Mouse (Mus musculus) hindbrain, embryonic 15.5 days (tissue): ENCODE measurements at regions not wholly inside any gene's neighbourhood (a gene's known extent, or its start where the extent isn't known, plus 50 kb on each side); places are given as distances from the start of the nearest gene placed in this dataset.

ENCODE experiments used
- ATAC-seq: fragments of 200-750 bp; cut with Nextera tagmentation; 2 replicates; pipeline ENCODE4 v1.8.0; 2017; ENCODE audit warnings: low read depth, moderate number of reproducible peaks, moderate TSS enrichment; ENCODE audit not compliant: low FRiP score
- H3K27ac ChIP-seq: fragments of 300-500 bp; sonication (generic); replicated peaks from 2 replicates; pipeline ENCODE4 v1.5.1; 2015; ENCODE audit warnings: mild to moderate bottlenecking, inconsistent platforms
- H3K27me3 ChIP-seq: fragments of 300-500 bp; sonication (generic); 2 replicates; pipeline ENCODE4 v1.6.1; 2015; ENCODE audit warnings: control low read depth, inconsistent platforms
- H3K36me3 ChIP-seq: fragments of 300-500 bp; sonication (generic); 2 replicates; pipeline ENCODE4 v1.6.1; 2015; ENCODE audit warnings: control low read depth, inconsistent platforms
- H3K4me1 ChIP-seq: fragments of 300-500 bp; sonication (generic); replicated peaks from 2 replicates; pipeline ENCODE4 v1.6.1; 2015; ENCODE audit warnings: control low read depth, inconsistent platforms
- H3K4me2 ChIP-seq: fragments of 300-500 bp; sonication (generic); 2 replicates; pipeline ENCODE4 v1.6.1; 2015; ENCODE audit warnings: moderate library complexity, mild to moderate bottlenecking, inconsistent platforms
- H3K4me3 ChIP-seq: fragments of 300-500 bp; sonication (generic); 2 replicates; pipeline ENCODE4 v1.5.1; 2015; ENCODE audit warnings: mild to moderate bottlenecking, inconsistent platforms
- H3K9ac ChIP-seq: fragments of 300-500 bp; sonication (generic); 2 replicates; pipeline ENCODE4 v1.6.1; 2015; ENCODE audit warnings: inconsistent platforms
- H3K9me3 ChIP-seq: fragments of 300-500 bp; sonication (generic); 2 replicates; pipeline ENCODE4 v1.6.1; 2016; ENCODE audit warnings: control low read depth, inconsistent platforms
- WGBS: fragments of 180-500 bp; shearing (Covaris S2); methylation state at CpG from one replicate; pipeline ENCODE4 v1.1.7; 2015; 5-methylcytosine and 5-hydroxymethylcytosine counted together

DNA sequence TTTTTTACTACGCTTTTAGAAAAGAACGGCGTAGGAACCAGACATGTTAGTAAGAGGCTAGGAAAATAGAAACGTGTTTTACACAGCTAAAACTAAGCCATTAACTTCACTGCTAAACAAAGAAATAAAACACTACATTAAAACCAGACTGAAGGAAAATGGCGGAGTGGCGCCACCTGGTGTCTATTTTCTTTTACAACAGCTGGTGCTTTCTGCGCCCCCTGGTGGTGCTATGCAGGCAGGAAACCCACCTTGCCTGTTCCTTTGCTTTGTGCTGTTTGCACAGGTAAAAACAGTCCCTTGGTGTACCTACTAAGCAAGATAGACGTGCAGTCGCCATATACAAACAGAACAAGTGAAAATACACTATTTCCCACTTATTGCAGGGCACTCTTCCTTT lies 282.9 kb upstream of the Npvf start:
- no peaks in the 10 kb centered on the region for H3K9me3 ChIP-seq
- WGBS = 32% methylated on average over 9 of the region's 9 CpGs

DNA sequence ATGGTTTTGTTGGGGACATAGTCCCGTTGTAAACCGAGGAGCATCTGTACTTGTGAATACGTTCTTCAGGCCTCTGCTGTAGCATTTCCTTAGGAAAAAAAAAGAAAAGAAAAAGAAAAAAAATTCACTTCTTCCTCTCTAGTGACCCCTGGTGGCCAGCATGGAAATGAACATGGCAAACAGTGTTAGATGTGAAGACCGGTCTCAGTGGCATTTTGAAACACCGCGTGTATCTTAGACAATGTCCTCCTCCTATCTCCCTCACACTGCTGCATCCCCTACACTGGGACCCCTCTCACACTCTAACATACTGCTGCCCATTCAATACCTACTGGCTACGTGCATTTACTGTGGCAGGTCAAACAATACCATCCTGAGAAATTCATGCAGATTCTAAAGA lies 284.6 kb upstream of the Npvf start:
- ATAC-seq = peak; percentile 72; the same call in 1 of the 2 replicates

More for the DNA sequence above, 282.9 kb upstream of the Npvf start:
- H3K36me3 ChIP-seq = no peaks in the 10 kb centered on the region
- no peak overlapping the region for H3K9ac ChIP-seq
- peaks cover 27% of the 10 kb centered on the region for H3K4me1 ChIP-seq
- H3K27me3 ChIP-seq = no peaks in the 10 kb centered on the region
- no peak overlapping the region for H3K4me2 ChIP-seq
- no peak overlapping the region for H3K4me3 ChIP-seq
- H3K27ac ChIP-seq = no peak overlapping the region
- no peak for ATAC-seq

DNA sequence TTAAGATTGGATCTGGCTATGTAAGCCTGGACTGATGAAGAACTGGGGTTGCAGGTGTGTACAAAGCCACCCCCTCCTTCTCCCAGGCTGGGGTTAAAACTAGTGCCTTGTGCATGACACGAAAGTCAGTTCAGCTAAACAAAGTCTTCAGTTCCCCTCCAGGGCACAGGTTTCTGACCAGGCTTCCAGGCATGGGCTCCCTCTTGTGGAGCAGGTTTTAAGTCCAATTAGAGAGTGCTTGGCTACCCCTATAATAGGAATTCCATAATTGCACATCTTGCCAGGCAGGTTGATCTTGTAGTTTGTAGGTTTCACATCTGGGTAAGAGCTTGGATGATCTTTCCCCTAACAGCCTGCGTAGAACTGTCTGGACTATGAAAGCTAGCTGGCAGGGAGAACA lies 285.2 kb upstream of the Npvf start:
- ATAC-seq = 0 out of 2 replicates have a peak, but pooled peaks have one; percentile 30
- WGBS = 62% methylated on average over 2 of the region's 2 CpGs
- Histone ChIP-seq H3K27ac (no peak overlapping the region), H3K27me3 (no peaks in the 10 kb centered on the region), H3K9ac (no peak overlapping the region), H3K4me2 (no peak overlapping the region), H3K9me3 (no peaks in the 10 kb centered on the region), H3K36me3 (no peaks in the 10 kb centered on the region), H3K4me1 (peaks cover 17% of the 10 kb centered on the region), H3K4me3 (no peak overlapping the region)

More for the DNA sequence above, 284.6 kb upstream of the Npvf start:
- H3K36me3 ChIP-seq = no peaks in the 10 kb centered on the region
- H3K27ac ChIP-seq = no peak overlapping the region
- no peak overlapping the region for H3K9ac ChIP-seq
- H3K4me3 ChIP-seq = no peak overlapping the region
- no peaks in the 10 kb centered on the region for H3K9me3 ChIP-seq
- H3K27me3 ChIP-seq = no peaks in the 10 kb centered on the region
- WGBS = 23% methylated on average over 7 of the region's 7 CpGs
- H3K4me1 ChIP-seq = peaks cover 23% of the 10 kb centered on the region
- H3K4me2 ChIP-seq = no peak overlapping the region

DNA sequence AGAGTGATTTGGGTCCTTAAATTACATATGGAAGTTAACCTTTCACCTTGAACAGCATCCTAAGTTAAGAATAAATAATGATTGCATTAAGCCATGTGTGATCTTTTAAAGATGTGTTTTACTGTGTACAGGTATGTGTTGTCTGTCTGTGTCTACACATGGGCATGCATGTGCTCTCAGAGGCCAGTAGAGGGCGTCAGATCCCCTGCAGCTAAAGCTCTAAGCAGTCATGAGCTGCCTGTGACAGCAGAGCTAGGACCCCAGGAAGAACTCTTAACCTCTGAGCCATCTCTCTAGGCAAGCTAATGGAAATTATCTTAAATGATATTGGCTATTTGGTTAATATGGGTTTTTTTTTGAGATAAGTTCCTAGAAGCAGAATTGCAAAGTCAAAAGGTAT lies 285.9 kb upstream of the Npvf start:
- no peak overlapping the region for H3K9ac ChIP-seq
- H3K4me3 ChIP-seq = no peak overlapping the region
- ATAC-seq = no peak
- no peak overlapping the region for H3K4me2 ChIP-seq
- no peaks in the 10 kb centered on the region for H3K9me3 ChIP-seq
- H3K4me1 ChIP-seq = peaks cover 12% of the 10 kb centered on the region
- no peaks in the 10 kb centered on the region for H3K36me3 ChIP-seq
- H3K27me3 ChIP-seq = no peaks in the 10 kb centered on the region
- 27% methylated on average over 1 of the region's 1 CpGs for WGBS
- no peak overlapping the region for H3K27ac ChIP-seq

DNA sequence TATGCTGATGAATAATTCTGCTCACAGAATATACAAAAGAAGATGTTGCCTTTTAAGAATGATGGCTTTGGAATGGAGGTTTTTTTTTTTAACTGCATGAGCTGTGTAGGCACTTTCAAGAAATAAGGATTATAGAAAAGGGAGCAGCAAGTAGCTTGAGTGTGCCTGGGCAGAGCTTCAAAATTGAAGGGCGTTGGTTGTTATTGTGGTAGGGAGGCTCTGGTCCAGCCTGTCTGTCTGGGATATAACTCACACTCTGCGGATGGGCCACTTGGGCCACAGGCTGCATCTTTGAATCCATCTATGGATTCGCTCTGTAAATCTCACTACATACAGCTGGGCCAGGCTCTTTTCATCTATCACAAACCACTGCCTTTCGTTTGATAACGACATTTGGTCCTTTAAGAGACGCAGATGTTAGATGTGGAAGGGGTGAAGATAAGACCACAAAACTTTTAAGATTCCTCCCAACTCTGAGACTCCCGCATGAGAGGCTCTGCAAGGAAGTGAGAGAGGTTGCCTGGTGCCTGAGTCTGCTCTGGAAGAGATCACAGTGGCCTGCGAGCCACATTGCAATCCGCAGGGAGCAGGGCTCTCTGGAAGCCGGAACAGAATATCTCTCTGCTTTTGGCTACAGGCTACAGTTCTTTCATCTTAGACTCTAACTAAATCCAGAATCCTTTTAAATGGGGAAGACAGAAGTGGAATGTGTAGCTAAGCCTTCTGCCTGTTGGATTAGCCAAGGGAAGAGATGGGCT lies 286.6 kb upstream of the Npvf start:
- Histone ChIP-seq H3K4me1 (0 out of 2 replicates have a peak, but pooled peaks cover 5% of the 10 kb centered on the region), H3K36me3 (no peaks in the 10 kb centered on the region), H3K27me3 (no peaks in the 10 kb centered on the region), H3K9ac (no peak overlapping the region), H3K9me3 (no peaks in the 10 kb centered on the region), H3K4me3 (no peak overlapping the region), H3K4me2 (no peak overlapping the region), H3K27ac (no peak overlapping the region)
- ATAC-seq = no peak
- 78% methylated on average over 10 of the region's 10 CpGs for WGBS

DNA sequence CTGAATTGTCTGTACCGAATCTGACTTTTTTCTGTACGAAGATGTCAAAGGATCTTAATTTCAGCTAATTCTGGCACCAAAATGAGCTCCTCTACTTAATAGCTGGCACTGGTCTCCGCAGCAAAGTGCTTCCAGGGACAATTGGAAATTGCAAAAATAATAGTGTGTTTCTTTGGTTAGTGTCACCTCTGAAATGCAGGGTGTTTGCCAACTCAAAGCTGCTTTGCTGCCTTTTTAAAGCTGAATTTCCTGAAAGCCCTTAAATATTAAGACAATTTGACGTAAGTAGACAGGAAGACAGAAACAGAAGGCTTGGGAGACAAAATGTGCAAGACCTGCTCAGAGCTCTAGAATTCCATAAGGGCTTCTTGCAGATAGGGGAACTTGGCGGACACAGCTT lies 288.5 kb upstream of the Npvf start:
- Histone ChIP-seq H3K4me2 (no peak overlapping the region), H3K9ac (no peak overlapping the region), H3K4me3 (no peak overlapping the region), H3K36me3 (no peaks in the 10 kb centered on the region), H3K9me3 (no peaks in the 10 kb centered on the region), H3K4me1 (0 out of 2 replicates have a peak, but pooled peaks cover 4% of the 10 kb centered on the region), H3K27me3 (no peaks in the 10 kb centered on the region), H3K27ac (no peak overlapping the region; the same call in 1 of the 2 replicates)
- WGBS = 75% methylated on average over 5 of the region's 5 CpGs
- ATAC-seq = no peak

DNA sequence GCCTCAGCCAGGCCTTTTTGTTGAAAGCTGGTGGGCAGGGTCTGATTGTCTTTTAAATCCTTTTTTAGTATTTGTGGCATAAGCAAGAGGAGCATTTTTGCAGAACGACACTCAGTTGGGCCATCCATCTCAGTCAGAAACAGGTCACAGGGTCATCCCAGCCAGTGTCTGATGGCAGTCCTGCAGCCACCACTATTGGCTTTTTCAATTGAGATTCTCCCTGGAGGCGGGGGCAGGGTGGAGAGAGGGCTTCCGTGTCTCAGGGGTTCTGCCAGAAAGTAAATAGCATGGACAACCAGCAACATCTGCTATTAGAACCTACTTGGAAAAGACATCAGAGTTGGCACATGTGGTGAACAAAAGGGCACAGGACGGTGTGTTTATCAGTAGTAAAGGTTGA lies 293.8 kb upstream of the Npvf start:
- H3K4me2 ChIP-seq = no peak overlapping the region
- H3K4me1 ChIP-seq = peaks cover 11% of the 10 kb centered on the region; the same call in 1 of the 2 replicates
- no peak for ATAC-seq
- no peaks in the 10 kb centered on the region for H3K9me3 ChIP-seq
- no peaks in the 10 kb centered on the region for H3K36me3 ChIP-seq
- WGBS = 46% methylated on average over 4 of the region's 4 CpGs
- H3K4me3 ChIP-seq = no peak overlapping the region
- H3K27ac ChIP-seq = no peak overlapping the region
- H3K9ac ChIP-seq = no peak overlapping the region
- H3K27me3 ChIP-seq = no peaks in the 10 kb centered on the region

DNA sequence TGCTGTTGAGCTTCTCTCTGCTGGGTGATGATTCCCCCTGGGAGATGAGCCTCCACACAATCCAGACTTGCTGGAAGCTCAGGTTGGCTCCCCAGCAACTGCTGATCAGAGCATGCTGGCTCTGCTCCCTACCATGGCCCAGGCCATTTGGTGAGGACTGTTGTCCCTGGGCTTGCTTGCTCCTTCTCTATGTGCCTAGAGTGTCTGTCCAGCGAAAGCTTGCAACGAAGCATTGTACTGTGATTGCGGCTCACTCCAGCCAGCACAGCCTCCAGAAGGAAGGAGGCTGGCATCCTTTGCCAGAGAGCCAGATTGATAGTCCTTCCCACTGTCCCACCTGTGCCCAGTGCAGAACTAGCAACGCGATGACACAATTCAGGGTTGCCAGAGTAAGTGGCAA lies 295.1 kb upstream of the Npvf start:
- no peaks in the 10 kb centered on the region for H3K9me3 ChIP-seq
- no peak overlapping the region for H3K9ac ChIP-seq
- WGBS = 80% methylated on average over 5 of the region's 5 CpGs
- H3K36me3 ChIP-seq = no peaks in the 10 kb centered on the region
- peaks cover 11% of the 10 kb centered on the region; the same call in 1 of the 2 replicates for H3K4me1 ChIP-seq
- peak overlapping the region; percentile 7; the same call in 1 of the 2 replicates for H3K27ac ChIP-seq
- H3K4me3 ChIP-seq = no peak overlapping the region
- no peak overlapping the region for H3K4me2 ChIP-seq
- ATAC-seq = no peak
- no peaks in the 10 kb centered on the region for H3K27me3 ChIP-seq

DNA sequence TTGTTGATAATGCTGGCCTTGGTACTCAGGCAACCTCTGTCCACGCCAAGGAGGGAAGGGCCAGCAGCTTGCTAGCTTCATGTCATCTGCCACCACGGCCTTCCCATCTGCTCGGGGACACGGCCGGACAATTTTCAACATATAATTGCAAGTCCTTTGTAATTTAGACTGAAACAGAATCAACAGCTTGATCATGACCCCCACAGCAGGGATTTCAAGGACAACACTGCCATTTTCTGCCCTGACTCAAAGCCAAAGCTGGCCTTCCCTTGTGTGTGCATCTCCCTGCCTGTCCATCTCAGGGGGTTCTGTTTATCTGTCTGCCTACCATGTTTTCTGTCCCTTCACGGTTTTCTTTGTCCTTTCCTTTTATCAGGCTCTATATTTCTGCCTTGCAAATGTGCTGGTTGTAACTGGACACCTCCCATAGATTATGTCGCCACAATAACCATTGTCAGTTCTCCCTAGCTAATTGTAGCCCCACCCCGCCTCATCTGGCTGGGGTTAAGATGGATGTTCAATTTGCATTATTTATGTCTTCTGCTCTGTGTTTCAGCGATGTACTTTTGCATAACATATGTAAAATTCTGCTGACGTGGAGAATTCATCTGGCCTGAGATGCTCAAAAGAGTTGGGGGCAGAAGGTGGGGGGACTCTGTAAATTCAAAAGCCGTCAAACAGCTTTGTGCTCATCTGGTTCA lies 295.8 kb upstream of the Npvf start:
- 26% methylated on average over 11 of the region's 11 CpGs for WGBS
- peaks cover 11% of the 10 kb centered on the region; the same call in 1 of the 2 replicates for H3K4me1 ChIP-seq
- no peak overlapping the region for H3K9ac ChIP-seq
- H3K27ac ChIP-seq = peak overlapping the region; percentile 7
- no peak overlapping the region for H3K4me2 ChIP-seq
- H3K4me3 ChIP-seq = no peak overlapping the region
- no peaks in the 10 kb centered on the region for H3K36me3 ChIP-seq
- no peak for ATAC-seq
- no peaks in the 10 kb centered on the region for H3K27me3 ChIP-seq
- H3K9me3 ChIP-seq = no peaks in the 10 kb centered on the region

DNA sequence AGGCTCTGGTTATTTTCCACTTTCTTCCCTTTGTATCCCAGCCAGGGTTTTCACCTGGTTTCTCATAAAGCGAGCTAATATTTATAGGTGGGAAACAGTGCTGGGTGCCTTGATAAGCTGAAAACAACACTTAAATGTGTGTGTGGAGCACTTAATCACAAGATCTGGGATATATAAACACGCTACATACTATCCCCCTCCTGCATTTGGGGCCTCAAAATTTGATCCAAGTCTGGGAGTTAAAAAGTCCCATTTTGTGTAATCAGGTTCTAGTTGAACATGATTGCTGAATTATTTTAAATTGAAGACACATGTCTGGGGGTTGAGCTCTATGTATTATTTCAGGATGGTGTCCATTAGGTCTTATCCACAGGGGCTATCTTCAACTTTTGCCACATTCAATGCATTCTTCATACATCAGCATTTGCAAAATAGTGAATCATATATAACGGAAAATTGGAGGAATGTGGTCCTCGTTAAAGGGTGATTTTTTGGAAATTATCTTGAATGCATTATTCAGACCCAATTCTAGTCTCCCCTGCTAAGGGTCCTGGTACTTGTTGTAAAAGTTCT lies 303.2 kb upstream of the Npvf start:
- H3K36me3 ChIP-seq = no peaks in the 10 kb centered on the region
- 96% methylated on average over 4 of the region's 4 CpGs for WGBS
- no peaks in the 10 kb centered on the region for H3K9me3 ChIP-seq
- no peaks in the 10 kb centered on the region for H3K4me1 ChIP-seq
- H3K4me2 ChIP-seq = no peak overlapping the region
- no peaks in the 10 kb centered on the region for H3K27me3 ChIP-seq
- H3K9ac ChIP-seq = no peak overlapping the region
- H3K4me3 ChIP-seq = no peak overlapping the region
- H3K27ac ChIP-seq = no peak overlapping the region
- no peak for ATAC-seq

DNA sequence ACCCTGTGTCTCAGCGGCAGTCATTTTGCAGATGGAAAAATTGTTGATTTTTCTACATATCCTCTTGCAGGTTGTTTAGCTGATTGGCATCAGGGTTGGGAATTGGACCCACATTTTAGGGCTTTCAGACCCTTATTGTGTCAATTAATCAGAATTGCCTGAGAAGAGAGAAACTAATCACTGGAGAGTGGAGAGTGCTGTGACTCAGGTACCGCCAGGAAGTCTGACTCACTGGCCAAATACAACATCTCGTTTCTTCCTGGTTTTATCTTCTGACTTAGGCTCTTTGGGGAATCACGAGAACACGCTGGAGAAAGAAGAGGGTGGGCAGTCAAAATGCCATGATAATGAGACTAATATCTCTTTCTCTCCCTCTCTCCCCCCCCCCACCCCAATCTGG lies 306.1 kb upstream of the Npvf start:
- Histone ChIP-seq H3K4me1 (no peaks in the 10 kb centered on the region), H3K27me3 (no peaks in the 10 kb centered on the region), H3K4me3 (no peak overlapping the region), H3K36me3 (no peaks in the 10 kb centered on the region), H3K27ac (no peak overlapping the region), H3K9me3 (no peaks in the 10 kb centered on the region), H3K4me2 (no peak overlapping the region), H3K9ac (no peak overlapping the region)
- no peak for ATAC-seq
- WGBS = 64% methylated on average over 5 of the region's 5 CpGs

DNA sequence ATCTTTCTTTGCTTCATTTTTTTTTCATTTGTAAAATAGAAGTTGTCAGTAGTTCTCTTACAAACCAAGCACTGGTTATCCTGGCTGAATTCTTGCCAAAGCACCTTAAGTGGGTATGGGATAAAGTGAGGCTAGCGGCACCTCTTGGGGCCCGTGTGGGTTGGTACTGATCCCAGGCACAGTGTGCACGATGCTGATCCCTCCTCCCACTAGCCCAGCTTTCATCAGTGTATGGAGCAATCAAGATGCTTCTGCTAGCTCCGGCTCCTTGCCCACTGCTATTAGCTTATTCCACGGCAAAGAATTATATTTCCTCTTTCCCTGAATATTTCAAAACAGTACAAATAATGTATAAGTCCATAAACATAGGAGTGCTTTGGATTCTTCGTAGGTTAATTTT lies 307.4 kb upstream of the Npvf start:
- Histone ChIP-seq H3K27me3 (no peaks in the 10 kb centered on the region), H3K9me3 (no peaks in the 10 kb centered on the region), H3K4me3 (no peak overlapping the region), H3K27ac (no peak overlapping the region), H3K4me2 (no peak overlapping the region), H3K4me1 (no peaks in the 10 kb centered on the region), H3K9ac (no peak overlapping the region), H3K36me3 (no peaks in the 10 kb centered on the region)
- ATAC-seq = no peak
- 77% methylated on average over 6 of the region's 6 CpGs for WGBS
